Mouse (Mus musculus) leukemia stem cell, adult 10-12 weeks (primary cell): ENCODE data around the gene Arap1. TPM values are rescaled to one million over a fixed set of nuclear protein-coding genes. Genes with fewer than 3 reads are reported as not detected.

ENCODE experiments used
- polyA plus RNA-seq: library from polyadenylated mRNA; stranded (reverse); fragments of >175 nt; gene quantifications from 2 replicates; pipeline ENCODE4 v1.2.3, GENCODE M21; 2012; ENCODE audit warnings: low replicate concordance

Gene Arap1
- polyA plus RNA-seq = 162 and 220 TPM in 2 replicates

GRCm38 (mm10) chr7:101347767-101348270, at the start of gene Arap1:
Gene Arap1, plus strand, starts transcription at chr7:101348067.

DNA sequence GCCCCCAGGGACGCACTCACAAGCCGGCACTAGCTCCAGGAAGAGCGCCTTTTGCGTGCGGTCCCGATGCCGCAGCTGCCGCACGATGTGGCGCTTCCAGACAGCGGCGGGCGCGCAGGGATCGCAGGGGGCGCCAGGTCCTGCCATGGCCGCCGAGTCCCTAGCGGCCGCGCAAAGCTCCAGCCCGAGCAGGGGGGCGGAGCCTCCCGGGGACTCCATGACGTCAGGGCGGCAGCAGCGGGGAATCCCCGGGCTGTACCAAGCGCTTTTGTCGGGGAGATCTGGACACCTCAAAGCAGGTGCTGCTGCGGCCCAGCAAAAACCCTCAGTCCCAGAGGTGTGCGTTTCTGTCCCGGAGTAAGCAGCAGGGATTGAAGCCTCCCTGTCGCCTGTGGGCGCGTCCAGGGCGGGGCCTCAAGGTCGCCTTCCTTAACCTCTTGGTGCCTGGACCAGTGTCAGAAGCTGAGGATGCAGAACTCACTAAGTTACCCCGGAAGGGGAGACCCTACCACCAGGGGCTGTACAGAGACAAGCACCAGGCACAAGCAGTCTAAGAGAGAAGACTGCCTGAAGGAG, 45.9 kb upstream of the Arap1 start, which contains the start of gene Atg16l2:
Gene Atg16l2, minus strand, starts transcription at position 371 of the 576 bp plus-strand sequence.

DNA sequence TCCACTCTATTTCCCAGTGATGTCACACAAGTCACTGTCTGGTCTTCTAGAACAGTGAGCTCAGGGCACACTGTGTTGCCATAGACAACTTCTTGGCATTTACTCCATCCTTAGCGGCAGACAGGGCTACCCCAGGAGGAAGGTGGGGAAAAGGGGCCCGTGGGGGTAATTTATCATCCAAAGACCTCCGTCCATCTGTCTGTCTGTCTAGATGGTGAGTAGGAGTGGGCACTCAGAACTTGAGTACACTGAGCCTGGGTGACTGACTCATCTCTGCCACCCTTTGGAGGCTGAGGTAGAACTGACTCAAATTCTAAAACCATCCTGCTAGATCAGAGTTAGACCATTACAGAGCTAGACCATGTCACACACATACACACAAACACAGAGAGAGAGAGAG, 30.9 kb upstream of the Arap1 start, which contains the start of gene Stard10:
Gene Stard10, plus strand, starts transcription at position 73 of the 400 bp plus-strand sequence.

DNA sequence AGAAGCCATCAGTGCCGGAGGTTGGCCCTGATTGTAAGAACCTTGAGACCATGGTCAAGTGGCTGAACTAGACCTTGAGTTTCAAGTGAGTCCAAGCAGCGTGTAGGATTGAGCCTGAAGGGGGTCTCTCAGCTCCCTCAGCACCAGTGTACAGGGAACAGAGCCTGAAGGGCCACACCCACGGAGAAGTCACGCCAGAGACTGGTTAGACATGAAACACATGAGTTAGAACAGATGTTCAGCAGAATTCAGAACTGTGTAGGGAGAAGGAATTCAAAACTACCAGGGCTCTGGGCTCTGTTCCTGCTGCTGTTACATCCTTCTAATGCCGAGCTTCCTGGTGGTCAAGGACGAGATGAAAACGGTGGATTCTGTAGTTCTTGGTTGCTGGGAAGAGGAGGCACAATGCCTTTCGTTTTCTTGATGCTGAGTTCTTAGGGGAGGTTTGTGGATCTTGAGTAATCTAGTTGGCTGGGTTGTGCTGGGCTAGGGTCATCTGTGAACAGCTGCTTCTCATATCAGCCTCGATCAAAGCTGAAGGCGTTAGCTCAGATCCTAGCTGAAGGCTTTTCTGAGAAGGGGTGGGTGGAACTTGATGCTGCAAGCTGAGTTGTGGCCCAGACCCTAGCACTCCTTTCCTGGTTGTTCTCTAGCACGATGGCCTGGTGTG, 62.5 kb downstream of the Arap1 start, which contains the start of gene Gm45837:
Gene Gm45837, plus strand, starts transcription at position 620 of the 670 bp plus-strand sequence.

GRCm38 (mm10) chr7:101421529-101421928, 73.7 kb downstream of the Arap1 start, which contains the start of gene Pde2a:
Gene Pde2a, plus strand, starts transcription at chr7:101421691.

Other genes with a start within 250 kb of the Arap1 start
- gene Atg16l2, start 45.8 kb upstream of the Arap1 start, polyA plus RNA-seq = 6.9 and 20.3 TPM in 2 replicates
- gene Stard10, start 31.0 kb upstream of the Arap1 start, polyA plus RNA-seq = 1,629 and 3,511 TPM in 2 replicates
- 1.1 and 3.2 TPM in 2 replicates for gene Gm45837, start 62.8 kb downstream of the Arap1 start, polyA plus RNA-seq
- gene Pde2a, start 73.6 kb downstream of the Arap1 start, polyA plus RNA-seq = 2.3 and 9.0 TPM in 2 replicates
- 0.27 TPM in 1 of 2 replicates, not detected in the other for gene Art2b, start 237.5 kb downstream of the Arap1 start, polyA plus RNA-seq